Mouse (Mus musculus): ENCODE data around the gene Esr1.

DNA sequence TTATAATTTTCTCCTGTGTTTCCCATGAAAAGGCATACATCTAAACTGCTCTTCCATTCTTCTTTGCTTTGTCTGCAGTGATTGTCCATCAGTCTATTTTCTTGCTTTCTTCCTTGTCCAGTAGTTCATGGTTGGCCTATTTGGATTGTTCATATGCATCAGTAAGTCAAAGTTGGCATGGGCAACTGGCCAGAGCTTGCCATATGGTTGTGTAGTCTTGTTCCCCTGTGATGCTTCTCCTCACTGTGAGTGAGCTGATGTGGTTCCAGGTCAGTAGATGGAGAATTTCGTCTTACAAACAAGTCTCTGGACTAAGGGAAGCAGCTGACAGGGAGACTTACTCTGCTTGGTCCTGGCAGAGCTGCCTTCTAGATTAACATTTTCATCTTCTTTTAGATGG lies 270.0 kb downstream of the Esr1 start:
- TF ChIP-seq CTCF (IDR thresholded peaks at IDR 0.05; ENCODE audit: low read depth, low read length) = no peak
- TF ChIP-seq GATA1 (IDR thresholded peaks at IDR 0.05; ENCODE audit: borderline replicate concordance, low read length) = no peak
